Mouse (Mus musculus): ENCODE measurements at regions not wholly inside any gene's neighbourhood (a gene's known extent, or its start where the extent isn't known, plus 50 kb on each side); places are given as distances from the start of the nearest gene placed in this dataset.

GRCm38 (mm10) chr14:71359581-71359980 is 759.9 kb upstream of the Fam160b2 start:
- no peak for DNase-seq

- DNase-seq, result peak; percentile 66
Measured at GRCm38 (mm10) chr14:71338219-71338618, 738.6 kb upstream of the Fam160b2 start.

- no peak for DNase-seq
Measured at GRCm38 (mm10) chr14:71336906-71337305, 737.3 kb upstream of the Fam160b2 start.

- no peak for DNase-seq
Measured at GRCm38 (mm10) chr14:71334022-71334421, 734.4 kb upstream of the Fam160b2 start.

- no peak for DNase-seq
Measured at GRCm38 (mm10) chr14:71329862-71330630, 730.4 kb upstream of the Fam160b2 start.

- no peak for DNase-seq
Measured at GRCm38 (mm10) chr14:71327621-71328020, 728.0 kb upstream of the Fam160b2 start.

GRCm38 (mm10) chr14:71326521-71327105 is 727.0 kb upstream of the Fam160b2 start:
- peak; percentile 27 for DNase-seq

- DNase-seq, result no peak
Measured at GRCm38 (mm10) chr14:71315228-71315627, 715.6 kb upstream of the Fam160b2 start.

GRCm38 (mm10) chr14:71299755-71300154 is 700.1 kb upstream of the Fam160b2 start:
- no peak for DNase-seq

GRCm38 (mm10) chr14:71281568-71281967 is 681.9 kb upstream of the Fam160b2 start:
- no peak for DNase-seq

- no peak for DNase-seq
Measured at GRCm38 (mm10) chr14:71276309-71276791, 676.7 kb upstream of the Fam160b2 start.

- no peak for DNase-seq
Measured at GRCm38 (mm10) chr14:71272470-71272869, 672.8 kb upstream of the Fam160b2 start.

GRCm38 (mm10) chr14:71257650-71258049 is 658.0 kb upstream of the Fam160b2 start:
- no peak for DNase-seq

GRCm38 (mm10) chr14:71254207-71254606 is 654.6 kb upstream of the Fam160b2 start:
- DNase-seq, result no peak

GRCm38 (mm10) chr14:71252136-71252535 is 652.5 kb upstream of the Fam160b2 start:
- no peak for DNase-seq

- no peak for DNase-seq
Measured at GRCm38 (mm10) chr14:71251116-71251515, 651.5 kb upstream of the Fam160b2 start.

GRCm38 (mm10) chr14:71249387-71249965 is 649.8 kb upstream of the Fam160b2 start:
- DNase-seq, result no peak

GRCm38 (mm10) chr14:71248534-71248933 is 648.9 kb upstream of the Fam160b2 start:
- no peak for DNase-seq

GRCm38 (mm10) chr14:71241655-71242390 is 642.2 kb upstream of the Fam160b2 start:
- DNase-seq, result no peak

GRCm38 (mm10) chr14:71236192-71236591 is 636.6 kb upstream of the Fam160b2 start:
- DNase-seq, result no peak

- DNase-seq, result no peak
Measured at GRCm38 (mm10) chr14:71234900-71235299, 635.3 kb upstream of the Fam160b2 start.

- no peak for DNase-seq
Measured at GRCm38 (mm10) chr14:71234276-71234675, 634.6 kb upstream of the Fam160b2 start.

- DNase-seq, result no peak
Measured at GRCm38 (mm10) chr14:71231223-71231815, 631.7 kb upstream of the Fam160b2 start.

Data from right cerebral cortex, postnatal 25 days (tissue).